Mouse (Mus musculus) lung, embryonic 14.5 days (tissue): Measurements from ENCODE around the gene Tanc2. TPM values are rescaled to one million over a fixed set of nuclear protein-coding genes. Genes with fewer than 3 reads are reported as not detected.

ENCODE experiments used
- ATAC-seq: fragments of 200-750 bp; cut with Nextera tagmentation; 2 replicates; pipeline ENCODE4 v1.8.0; 2017; ENCODE audit warnings: mild to moderate bottlenecking, moderate TSS enrichment, moderate library complexity; ENCODE audit not compliant: insufficient read depth
- DNase-seq: peaks from one replicate; pipeline ENCODE4 v3.0.0-alpha.2; 2015
- H3K27ac ChIP-seq: fragments of 300-500 bp; sonication (generic); 2 replicates; pipeline ENCODE4 v1.5.1; 2014; ENCODE audit warnings: low read depth, mild to moderate bottlenecking, moderate library complexity
- H3K27me3 ChIP-seq: fragments of 300-500 bp; sonication (generic); 2 replicates; pipeline ENCODE4 v1.6.1; 2014; ENCODE audit warnings: low read length, control low read depth; ENCODE audit not compliant: insufficient read depth
- H3K36me3 ChIP-seq: fragments of 300-500 bp; sonication (generic); 2 replicates; pipeline ENCODE4 v1.6.1; 2014; ENCODE audit warnings: control low read depth; ENCODE audit not compliant: insufficient read depth
- H3K4me1 ChIP-seq: fragments of 300-500 bp; sonication (generic); 2 replicates; pipeline ENCODE4 v1.6.1; 2014; ENCODE audit warnings: antibody characterized with exemption, control low read depth; ENCODE audit not compliant: insufficient read depth
- H3K4me2 ChIP-seq: fragments of 300-500 bp; sonication (generic); 2 replicates; pipeline ENCODE4 v1.6.1; 2014; ENCODE audit warnings: mild to moderate bottlenecking
- H3K4me3 ChIP-seq: fragments of 300-500 bp; sonication (generic); 2 replicates; pipeline ENCODE4 v1.5.1; 2014; ENCODE audit warnings: low read depth, low read length
- H3K9ac ChIP-seq: fragments of 300-500 bp; sonication (generic); 2 replicates; pipeline ENCODE4 v1.6.1; 2014
- H3K9me3 ChIP-seq: fragments of 300-500 bp; sonication (generic); 2 replicates; pipeline ENCODE4 v1.6.1; 2016; ENCODE audit warnings: low read depth, low read length, control low read depth
- CTCF ChIP-seq: IDR thresholded peaks from 2 replicates; pipeline ENCODE4 v1.5.1; 2016; ENCODE audit warnings: antibody characterized with exemption, low read depth
- WGBS: fragments of 180-500 bp; shearing (Covaris S2); extraction: QIAGEN DNeasy Blood & Tissue Kit; methylation state at CpG from one replicate; pipeline ENCODE4 v1.1.7; 2014; 5-methylcytosine and 5-hydroxymethylcytosine counted together
- polyA plus RNA-seq: library from polyadenylated mRNA; unstranded; fragments of >200 nt; fragmentation: Nextera tagmentation; extraction: Ambion mirVana; gene quantifications from 2 replicates; pipeline ENCODE4 v1.2.1, GENCODE M21; 2014

Tanc2 gene
- polyA plus RNA-seq, 1 experiment from 2014 or later: 17.1 TPM

DNA sequence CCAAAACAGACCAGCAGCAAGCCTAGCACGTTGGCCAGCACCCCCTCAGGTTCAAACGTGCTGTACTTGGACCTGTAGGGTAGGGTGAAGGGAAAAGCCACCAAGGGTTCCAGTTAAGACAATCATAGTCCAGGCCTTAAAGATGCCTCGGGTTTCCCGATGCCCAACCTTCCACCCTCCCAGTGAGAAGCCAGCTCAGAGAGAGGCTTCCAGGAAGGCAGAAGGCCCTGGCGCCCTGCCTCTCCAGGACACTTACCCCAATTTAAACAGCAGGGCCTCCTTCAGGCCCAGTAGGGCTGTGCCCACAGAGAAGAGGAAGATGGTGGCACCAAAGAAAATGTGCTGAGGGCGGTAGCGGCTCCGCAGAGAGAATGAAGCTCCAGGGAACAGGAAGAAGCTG, 345.7 kb downstream of the Tanc2 start:
- Histone ChIP-seq H3K27ac (no peak overlapping the region), H3K9ac (no peak overlapping the region), H3K9me3 (no peaks in the 10 kb centered on the region), H3K4me1 (no peaks in the 10 kb centered on the region), H3K4me3 (no peak overlapping the region), H3K27me3 (no peaks in the 10 kb centered on the region), H3K4me2 (no peak overlapping the region), H3K36me3 (no peaks in the 10 kb centered on the region)
- DNase-seq: no peak
- ATAC-seq: no peak
- no peak for TF ChIP-seq CTCF
- WGBS: 82% methylated on average over 8 of the region's 8 CpGs

DNA sequence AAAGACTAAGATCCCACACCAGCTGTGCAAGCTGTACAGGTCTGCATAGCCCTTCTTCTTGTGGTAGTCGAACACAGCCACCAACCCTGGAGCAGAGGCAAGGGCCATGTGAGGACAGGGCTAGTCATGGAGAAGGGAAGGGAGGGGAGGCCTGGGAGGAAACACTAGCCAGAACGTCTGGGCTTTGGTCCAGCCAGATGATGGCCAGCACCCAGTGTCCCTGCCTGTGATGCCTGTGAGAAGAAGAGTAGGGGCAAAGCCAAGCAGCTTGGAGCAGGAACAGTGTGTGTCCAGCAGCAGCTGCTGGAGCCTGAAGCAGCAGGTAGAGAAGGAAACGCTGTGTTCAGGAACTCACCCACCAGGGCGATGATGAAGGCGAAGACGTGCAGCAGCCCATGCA, 346.4 kb downstream of the Tanc2 start:
- no peaks in the 10 kb centered on the region for H3K4me1 ChIP-seq
- no peaks in the 10 kb centered on the region for H3K27me3 ChIP-seq
- no peak overlapping the region for H3K4me2 ChIP-seq
- H3K27ac ChIP-seq: no peak overlapping the region
- DNase-seq: no peak
- TF ChIP-seq CTCF: no peak
- H3K4me3 ChIP-seq: no peak overlapping the region
- ATAC-seq: no peak
- 87% methylated on average over 6 of the region's 6 CpGs for WGBS
- no peaks in the 10 kb centered on the region for H3K9me3 ChIP-seq
- H3K36me3 ChIP-seq: no peaks in the 10 kb centered on the region
- H3K9ac ChIP-seq: no peak overlapping the region

DNA sequence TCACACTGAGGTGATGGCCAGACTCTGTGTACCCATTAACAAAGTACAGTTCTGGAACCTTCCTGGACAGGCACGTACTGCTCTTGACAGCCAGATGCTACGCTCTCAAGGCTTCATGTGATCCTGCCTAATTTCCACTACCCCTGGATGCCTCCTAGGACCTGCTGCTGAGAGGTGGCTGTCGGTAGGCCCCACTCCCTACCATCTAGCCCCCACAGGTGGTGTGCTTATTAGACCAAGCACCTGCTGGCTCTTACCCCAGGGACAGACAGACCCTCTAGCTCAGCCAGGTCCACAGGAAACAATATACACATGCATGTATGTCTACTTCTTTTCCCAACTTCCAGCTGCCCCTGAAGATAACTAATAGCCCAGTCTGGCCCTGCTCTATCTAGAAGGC, 347.2 kb downstream of the Tanc2 start:
- Histone ChIP-seq H3K36me3 (no peaks in the 10 kb centered on the region), H3K9me3 (no peaks in the 10 kb centered on the region), H3K27me3 (no peaks in the 10 kb centered on the region), H3K4me3 (no peak overlapping the region), H3K27ac (no peak overlapping the region), H3K9ac (no peak overlapping the region), H3K4me1 (no peaks in the 10 kb centered on the region), H3K4me2 (no peak overlapping the region)
- no peak for TF ChIP-seq CTCF
- DNase-seq: no peak
- no peak for ATAC-seq
- WGBS: 95% methylated on average over 3 of the region's 3 CpGs

DNA sequence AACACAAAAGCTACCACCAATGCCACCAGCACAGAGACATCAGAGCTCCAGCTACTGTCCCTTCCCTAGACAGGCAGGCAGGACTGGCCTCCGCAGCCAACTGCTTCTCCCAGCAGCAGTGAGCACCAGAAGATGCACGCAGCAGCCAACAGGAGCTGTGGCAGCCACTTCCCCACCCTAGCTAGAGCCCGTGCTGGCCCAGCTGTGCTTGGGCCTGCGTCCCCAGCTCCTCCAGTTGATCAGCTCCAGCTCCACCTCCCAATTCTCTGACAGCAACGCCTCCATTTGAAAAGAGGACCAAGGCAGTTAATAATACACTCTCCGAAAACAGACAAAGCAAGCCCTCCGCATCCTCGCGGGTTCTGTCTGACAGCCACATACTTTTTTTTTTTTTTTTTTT, 349.0 kb downstream of the Tanc2 start:
- WGBS: 53% methylated on average over 9 of the region's 9 CpGs
- H3K4me3 ChIP-seq: no peak overlapping the region
- H3K4me1 ChIP-seq: 0 out of 2 replicates have a peak, but pooled peaks cover 4% of the 10 kb centered on the region
- no peak for TF ChIP-seq CTCF
- H3K4me2 ChIP-seq: no peak overlapping the region
- DNase-seq (no peak), ATAC-seq (no peak)
- no peaks in the 10 kb centered on the region for H3K9me3 ChIP-seq
- peaks cover 6% of the 10 kb centered on the region for H3K27me3 ChIP-seq
- no peak overlapping the region for H3K27ac ChIP-seq
- no peaks in the 10 kb centered on the region for H3K36me3 ChIP-seq
- H3K9ac ChIP-seq: no peak overlapping the region

DNA sequence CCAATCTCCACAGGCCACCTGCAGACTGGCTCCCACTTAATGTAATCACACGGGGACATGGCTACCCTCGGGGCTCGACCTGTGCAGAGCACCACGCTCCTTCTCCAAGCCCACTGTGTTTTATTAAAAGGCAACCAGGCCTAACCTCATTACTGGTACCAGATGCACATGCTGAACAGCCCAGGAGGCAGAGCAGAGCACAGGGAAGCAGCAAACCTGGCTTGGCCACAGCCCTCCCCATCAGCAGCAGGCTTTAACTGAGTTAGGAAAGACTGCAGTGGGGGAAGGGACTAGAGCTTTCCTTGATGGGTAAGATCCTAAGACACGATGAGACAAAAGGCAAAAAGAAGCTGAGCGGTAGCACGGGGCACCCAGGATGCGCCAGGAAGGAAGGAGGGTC, 352.2 kb downstream of the Tanc2 start:
- H3K27me3 ChIP-seq: peaks cover 12% of the 10 kb centered on the region
- 0 out of 2 replicates have a peak, but pooled peaks cover 4% of the 10 kb centered on the region for H3K4me1 ChIP-seq
- H3K36me3 ChIP-seq: no peaks in the 10 kb centered on the region
- H3K4me2 ChIP-seq: no peak overlapping the region
- WGBS: 70% methylated on average over 8 of the region's 8 CpGs
- TF ChIP-seq CTCF: no peak
- ATAC-seq (no peak), DNase-seq (no peak)
- H3K9ac ChIP-seq: no peak overlapping the region
- H3K9me3 ChIP-seq: no peaks in the 10 kb centered on the region
- no peak overlapping the region for H3K27ac ChIP-seq
- H3K4me3 ChIP-seq: no peak overlapping the region

GRCm38 (mm10) chr11:105943133-105944102, 353.6 kb downstream of the Tanc2 start:
- H3K4me3 ChIP-seq: peak overlapping the region; percentile 59
- no peaks in the 10 kb centered on the region for H3K9me3 ChIP-seq
- peak overlapping the region; percentile 84 for H3K27ac ChIP-seq
- TF ChIP-seq CTCF: no peak
- H3K9ac ChIP-seq: peak overlapping the region; percentile 57
- no peaks in the 10 kb centered on the region for H3K36me3 ChIP-seq
- peak; percentile 40 for ATAC-seq
- peak overlapping the region; percentile 94 for H3K4me2 ChIP-seq
- H3K4me1 ChIP-seq: 0 out of 2 replicates have a peak, but pooled peaks cover 8% of the 10 kb centered on the region
- peak; percentile 76 for DNase-seq
- WGBS: 7% methylated on average over 47 of the region's 47 CpGs
- peaks cover 12% of the 10 kb centered on the region for H3K27me3 ChIP-seq

GRCm38 (mm10) chr11:105944126-105944621, 354.4 kb downstream of the Tanc2 start:
- H3K27me3 ChIP-seq: peaks cover 12% of the 10 kb centered on the region
- DNase-seq (peak; percentile 74), ATAC-seq (peak; percentile 46)
- H3K27ac ChIP-seq: peak overlapping the region; percentile 84
- H3K4me3 ChIP-seq: peak overlapping the region; percentile 59
- peak; percentile 66 for TF ChIP-seq CTCF
- no peaks in the 10 kb centered on the region for H3K9me3 ChIP-seq
- no peaks in the 10 kb centered on the region for H3K36me3 ChIP-seq
- H3K4me1 ChIP-seq: 0 out of 2 replicates have a peak, but pooled peaks cover 8% of the 10 kb centered on the region
- peak overlapping the region; percentile 57 for H3K9ac ChIP-seq
- H3K4me2 ChIP-seq: peak overlapping the region; percentile 94
- under 1% methylated on average over 59 of the region's 59 CpGs for WGBS
